Mouse (Mus musculus) small intestine, adult 2 months (tissue): Measurements from ENCODE around the gene Arl10.

Experiments
- CTCF ChIP-seq: fragments of 200-500 bp; IDR thresholded peaks from 2 replicates; pipeline ENCODE4 v1.5.1; 2012; ENCODE audit warnings: low read depth, mild to moderate bottlenecking, control low read depth, inconsistent platforms, low read length, moderate library complexity, mixed read lengths; ENCODE audit not compliant: insufficient replicate concordance, insufficient read length; ENCODE audit errors: extremely low read depth
- POLR2A ChIP-seq: fragments of 200-500 bp; IDR thresholded peaks from 2 replicates; pipeline ENCODE4 v1.6.1; 2012; ENCODE audit warnings: low read depth, mild to moderate bottlenecking, control low read depth, inconsistent platforms, low read length, moderate library complexity

DNA sequence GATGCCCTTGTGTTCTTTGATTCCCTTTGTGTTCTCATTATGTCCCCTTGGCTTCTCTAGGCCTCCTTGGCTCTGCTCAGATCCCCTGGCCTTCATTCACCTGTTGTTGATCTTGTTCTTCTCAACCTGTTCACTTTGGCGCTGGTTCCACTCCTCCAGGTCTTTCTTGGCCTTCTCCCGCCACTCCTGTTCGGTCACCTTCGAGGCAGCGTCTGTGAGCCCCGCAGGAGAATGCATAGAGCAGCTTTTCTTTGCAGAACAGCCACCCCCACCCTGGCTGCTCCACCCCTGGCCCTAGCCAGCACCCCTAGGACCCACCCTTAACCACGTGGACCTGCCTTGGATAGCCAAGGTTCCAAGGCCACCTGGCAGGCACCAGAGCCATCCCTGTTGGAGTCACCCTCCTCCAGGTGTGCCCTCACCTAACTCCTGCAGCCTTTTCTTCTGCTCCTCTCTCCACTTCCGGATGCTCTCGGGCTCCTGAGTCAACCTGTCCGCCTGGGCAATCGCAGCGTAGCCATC, 23.9 kb downstream of the Arl10 start:
- TF ChIP-seq POLR2A, result no peak
- TF ChIP-seq CTCF, result no peak
